Mouse (Mus musculus) liver, embryonic 11.5 days (tissue): ENCODE results near the gene Nptxr. TPM values are rescaled to one million over a fixed set of nuclear protein-coding genes. Genes with fewer than 3 reads are reported as not detected.

ENCODE experiments used
- ATAC-seq: fragments of 200-750 bp; cut with Nextera tagmentation; replicated peaks from 2 replicates; pipeline ENCODE4 v1.8.0; 2017; ENCODE audit warnings: moderate number of reproducible peaks, mild to moderate bottlenecking, moderate TSS enrichment, moderate library complexity; ENCODE audit not compliant: low FRiP score
- DNase-seq: peaks from one replicate; pipeline ENCODE4 v3.0.0-alpha.2; 2017; ENCODE audit warnings: low spot score
- H3K27ac ChIP-seq: fragments of 300-500 bp; sonication (generic); 2 replicates; pipeline ENCODE4 v1.5.1; 2014; ENCODE audit warnings: mild to moderate bottlenecking, low read depth, low read length, control low read depth
- H3K27me3 ChIP-seq: fragments of 300-500 bp; sonication (generic); replicated peaks from 2 replicates; pipeline ENCODE4 v1.6.1; 2014; ENCODE audit warnings: low read length, mixed read lengths; ENCODE audit not compliant: control insufficient read depth, insufficient read depth
- H3K36me3 ChIP-seq: fragments of 300-500 bp; sonication (generic); 2 replicates; pipeline ENCODE4 v1.6.1; 2014; ENCODE audit warnings: mild to moderate bottlenecking, low read length, moderate library complexity, mixed read lengths; ENCODE audit not compliant: control insufficient read depth, insufficient read depth
- H3K4me1 ChIP-seq: fragments of 300-500 bp; sonication (generic); replicated peaks from 2 replicates; pipeline ENCODE4 v1.6.1; 2014; ENCODE audit warnings: low read length, mixed read lengths; ENCODE audit not compliant: control insufficient read depth, insufficient read depth
- H3K4me2 ChIP-seq: fragments of 300-500 bp; sonication (generic); 2 replicates; pipeline ENCODE4 v1.6.1; 2014; ENCODE audit warnings: mild to moderate bottlenecking, control low read depth, moderate library complexity
- H3K4me3 ChIP-seq: fragments of 300-500 bp; sonication (generic); 2 replicates; pipeline ENCODE4 v1.5.1; 2014; ENCODE audit warnings: low read depth, low read length, control low read depth
- H3K9ac ChIP-seq: fragments of 300-500 bp; sonication (generic); 2 replicates; pipeline ENCODE4 v1.6.1; 2014; ENCODE audit warnings: low read depth, low read length, control low read depth
- H3K9me3 ChIP-seq: fragments of 300-500 bp; sonication (generic); 2 replicates; pipeline ENCODE4 v1.6.1; 2016; ENCODE audit warnings: low read length, inconsistent platforms, mixed read lengths; ENCODE audit not compliant: control insufficient read depth
- WGBS: fragments of 180-500 bp; shearing (Covaris S2); extraction: QIAGEN DNeasy Blood & Tissue Kit; methylation state at CpG from one replicate; pipeline ENCODE4 v1.1.7; 2014; 5-methylcytosine and 5-hydroxymethylcytosine counted together
- polyA plus RNA-seq: library from polyadenylated mRNA; unstranded; fragments of >200 nt; fragmentation: Nextera tagmentation; extraction: Ambion mirVana; gene quantifications from 2 replicates; pipeline ENCODE4 v1.2.1, GENCODE M21; 2014

Gene Nptxr
- polyA plus RNA-seq, 1 experiment from 2014 or later, result 0.43 TPM

GRCm38 (mm10) chr15:79767327-79767961, 37.1 kb downstream of the Nptxr start:
- Histone ChIP-seq H3K27ac (no peak overlapping the region), H3K4me3 (no peak overlapping the region), H3K36me3 (no peaks in the 10 kb centered on the region; the same call in 1 of the 2 replicates), H3K4me2 (no peak overlapping the region), H3K4me1 (no peaks in the 10 kb centered on the region), H3K27me3 (no peaks in the 10 kb centered on the region), H3K9ac (no peak overlapping the region), H3K9me3 (no peaks in the 10 kb centered on the region)
- ATAC-seq (no peak), DNase-seq (no peak)
- WGBS, result 78% methylated on average over 16 of the region's 16 CpGs

- Histone ChIP-seq H3K4me2 (no peak overlapping the region), H3K27ac (no peak overlapping the region), H3K9ac (no peak overlapping the region), H3K36me3 (no peaks in the 10 kb centered on the region; the same call in 1 of the 2 replicates), H3K9me3 (no peaks in the 10 kb centered on the region), H3K27me3 (no peaks in the 10 kb centered on the region), H3K4me1 (no peaks in the 10 kb centered on the region), H3K4me3 (no peak overlapping the region)
- WGBS, result 88% methylated on average over 10 of the region's 10 CpGs
- ATAC-seq (no peak), DNase-seq (no peak)
Observed at GRCm38 (mm10) chr15:79766586-79767071, 37.9 kb downstream of the Nptxr start.

DNA sequence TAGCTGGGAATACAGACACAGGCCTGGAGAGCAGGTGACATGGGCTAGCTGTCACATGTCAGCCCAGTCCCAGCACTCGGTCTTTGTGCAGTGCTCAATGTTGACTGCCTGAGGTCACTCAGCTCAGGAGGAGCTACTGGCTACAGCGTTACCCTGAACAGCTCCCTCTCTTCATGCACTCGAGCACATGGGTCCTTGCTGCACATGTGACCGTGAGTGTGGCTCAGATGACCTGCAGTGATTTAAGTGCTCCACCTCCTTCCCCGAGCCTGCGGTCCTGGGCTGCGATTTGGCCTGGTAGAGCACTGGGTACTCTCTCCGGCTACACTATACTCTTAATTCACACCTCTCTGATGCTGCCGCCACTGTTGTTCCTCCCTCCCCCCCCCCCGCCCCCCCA, 38.4 kb downstream of the Nptxr start:
- ATAC-seq, result no peak

DNA sequence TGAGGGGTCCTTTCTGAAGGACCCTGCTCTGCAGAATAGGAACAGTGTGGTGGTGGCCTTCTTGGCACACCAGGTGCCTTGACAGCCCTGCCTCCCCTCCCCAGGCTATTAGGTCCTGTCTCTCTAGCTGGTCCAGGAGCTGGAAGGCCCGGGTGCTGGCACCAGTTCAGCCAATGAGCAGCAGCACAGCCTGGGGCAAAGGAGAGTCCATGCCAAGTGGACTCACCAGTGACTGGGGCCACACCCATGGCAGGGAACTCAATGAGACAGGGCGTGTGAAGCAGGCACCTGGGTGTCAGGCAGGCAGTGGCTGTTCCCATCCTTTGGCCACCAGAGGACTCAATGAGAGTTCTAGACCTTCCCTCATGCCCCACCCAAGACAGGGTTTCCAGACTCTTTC, 39.2 kb downstream of the Nptxr start:
- 81% methylated on average over 2 of the region's 2 CpGs for WGBS
- H3K4me3 ChIP-seq, result no peak overlapping the region
- H3K9ac ChIP-seq, result no peak overlapping the region
- no peak for ATAC-seq
- H3K9me3 ChIP-seq, result no peaks in the 10 kb centered on the region
- no peak for DNase-seq
- H3K27ac ChIP-seq, result no peak overlapping the region
- H3K36me3 ChIP-seq, result no peaks in the 10 kb centered on the region; the same call in 1 of the 2 replicates
- no peaks in the 10 kb centered on the region for H3K27me3 ChIP-seq
- H3K4me2 ChIP-seq, result no peak overlapping the region
- H3K4me1 ChIP-seq, result no peaks in the 10 kb centered on the region

More for the DNA sequence above, 38.4 kb downstream of the Nptxr start:
- WGBS, result 73% methylated on average over 10 of the region's 10 CpGs
- no peaks in the 10 kb centered on the region for H3K27me3 ChIP-seq
- no peak overlapping the region for H3K4me3 ChIP-seq
- no peaks in the 10 kb centered on the region; the same call in 1 of the 2 replicates for H3K36me3 ChIP-seq
- H3K9me3 ChIP-seq, result no peaks in the 10 kb centered on the region
- H3K9ac ChIP-seq, result no peak overlapping the region
- no peak for DNase-seq
- no peaks in the 10 kb centered on the region for H3K4me1 ChIP-seq
- H3K4me2 ChIP-seq, result no peak overlapping the region
- H3K27ac ChIP-seq, result no peak overlapping the region

DNA sequence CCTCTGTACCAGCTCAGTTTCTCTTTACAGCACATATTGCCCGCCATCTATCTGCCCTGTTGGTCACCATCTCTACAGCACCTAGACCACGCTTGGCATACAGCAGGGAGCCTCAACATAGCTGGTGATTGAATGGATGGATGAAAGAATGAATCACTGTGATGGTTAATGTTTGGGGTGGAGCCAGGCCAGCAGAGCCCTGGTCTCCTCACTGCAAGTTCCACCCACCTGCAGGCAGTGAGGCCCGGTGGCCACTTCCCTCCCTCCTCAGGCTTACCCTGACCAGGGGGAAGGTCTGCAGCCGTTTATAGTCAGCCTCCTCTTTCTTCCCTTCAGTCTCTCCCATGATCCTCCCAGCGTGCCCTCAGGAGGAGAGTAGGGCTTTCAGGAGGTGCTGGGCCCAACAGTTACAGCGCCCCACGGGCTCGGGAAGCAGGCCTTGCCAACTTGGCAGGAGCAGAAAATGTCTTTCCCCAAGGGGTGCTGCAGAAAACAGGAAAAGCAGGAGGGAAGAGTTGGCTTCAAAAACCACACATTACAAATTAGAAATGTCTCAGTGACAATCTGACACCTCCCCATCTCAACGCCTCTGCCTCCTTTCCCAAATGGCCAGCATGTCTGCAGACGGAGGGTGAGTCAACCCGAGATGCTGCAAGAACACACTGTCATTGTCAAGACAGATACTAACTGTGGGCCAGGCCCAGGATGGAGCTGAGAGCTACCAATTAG, 39.9 kb downstream of the Nptxr start:
- H3K4me3 ChIP-seq, result no peak overlapping the region
- H3K27me3 ChIP-seq, result no peaks in the 10 kb centered on the region
- H3K9me3 ChIP-seq, result no peaks in the 10 kb centered on the region
- ATAC-seq, result no peak
- 82% methylated on average over 11 of the region's 11 CpGs for WGBS
- DNase-seq, result no peak
- H3K4me1 ChIP-seq, result no peaks in the 10 kb centered on the region
- H3K27ac ChIP-seq, result no peak overlapping the region
- H3K4me2 ChIP-seq, result no peak overlapping the region
- H3K9ac ChIP-seq, result no peak overlapping the region
- H3K36me3 ChIP-seq, result no peaks in the 10 kb centered on the region; the same call in 1 of the 2 replicates

GRCm38 (mm10) chr15:79763601-79764246, 40.8 kb downstream of the Nptxr start:
- Histone ChIP-seq H3K4me3 (no peak overlapping the region), H3K4me1 (no peaks in the 10 kb centered on the region), H3K27me3 (no peaks in the 10 kb centered on the region), H3K27ac (no peak overlapping the region), H3K36me3 (no peaks in the 10 kb centered on the region; the same call in 1 of the 2 replicates), H3K9me3 (no peaks in the 10 kb centered on the region), H3K9ac (no peak overlapping the region), H3K4me2 (no peak overlapping the region)
- no peak for ATAC-seq
- WGBS, result 89% methylated on average over 7 of the region's 7 CpGs
- no peak for DNase-seq

- WGBS, result 85% methylated on average over 9 of the region's 9 CpGs
- H3K36me3 ChIP-seq, result no peaks in the 10 kb centered on the region; the same call in 1 of the 2 replicates
- no peak for DNase-seq
- no peaks in the 10 kb centered on the region for H3K9me3 ChIP-seq
- ATAC-seq, result no peak
- H3K27ac ChIP-seq, result no peak overlapping the region
- H3K27me3 ChIP-seq, result no peaks in the 10 kb centered on the region
- H3K9ac ChIP-seq, result no peak overlapping the region
- no peak overlapping the region for H3K4me2 ChIP-seq
- no peaks in the 10 kb centered on the region for H3K4me1 ChIP-seq
- H3K4me3 ChIP-seq, result no peak overlapping the region
Observed at GRCm38 (mm10) chr15:79763001-79763400, 41.6 kb downstream of the Nptxr start.

- WGBS, result 87% methylated on average over 6 of the region's 6 CpGs
- no peak overlapping the region for H3K27ac ChIP-seq
- no peaks in the 10 kb centered on the region for H3K4me1 ChIP-seq
- no peaks in the 10 kb centered on the region for H3K27me3 ChIP-seq
- H3K9me3 ChIP-seq, result no peaks in the 10 kb centered on the region
- ATAC-seq (no peak), DNase-seq (no peak)
- no peak overlapping the region for H3K4me2 ChIP-seq
- H3K36me3 ChIP-seq, result no peaks in the 10 kb centered on the region; the same call in 1 of the 2 replicates
- no peak overlapping the region for H3K9ac ChIP-seq
- H3K4me3 ChIP-seq, result no peak overlapping the region
Observed at GRCm38 (mm10) chr15:79760956-79761355, 43.6 kb downstream of the Nptxr start.
